Mouse (Mus musculus) gastrocnemius, adult 18-20 months (tissue): Measurements from ENCODE around the gene Gm12185. TPM values are rescaled to one million over a fixed set of nuclear protein-coding genes. Genes with fewer than 3 reads are reported as not detected.
"Not testable (repeated sequence)": the region's sequence is repeated elsewhere in the genome, so short reads cannot be mapped to it uniquely, and the experiment has no call there.

Source experiments
- DNase-seq: peaks from one replicate; pipeline ENCODE4 v3.0.0; 2021; ENCODE audit warnings: low spot score
- total RNA-seq, 2 experiments: library from RNA; stranded (reverse); gene quantifications; 2 replicates each; pipeline ENCODE4 v1.2.3; 2021

Gm12185 gene
- total RNA-seq, 2 experiments from 2014 or later = 0.55 to 1.1 TPM

DNA sequence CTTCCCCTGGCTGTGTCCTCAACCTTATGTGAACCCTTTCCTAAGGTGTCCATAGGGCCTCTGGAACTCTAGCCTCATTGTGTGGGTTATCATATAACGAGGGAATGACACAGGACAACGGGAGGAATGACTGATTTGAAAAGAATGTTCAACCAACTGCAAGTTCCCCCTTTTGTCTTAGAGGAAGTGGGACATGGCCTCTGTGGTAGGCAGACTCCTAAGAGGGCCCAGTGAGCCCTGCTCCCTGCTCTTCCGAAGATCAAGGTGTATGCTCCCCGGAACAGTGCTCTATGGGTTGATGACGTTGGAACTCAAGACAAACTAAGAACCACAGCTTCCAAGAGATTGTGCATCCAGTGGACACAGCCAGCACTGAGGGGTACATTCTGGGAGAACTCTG, 68.2 kb downstream of the Gm12185 start:
- not testable (repeated sequence) for DNase-seq

DNA sequence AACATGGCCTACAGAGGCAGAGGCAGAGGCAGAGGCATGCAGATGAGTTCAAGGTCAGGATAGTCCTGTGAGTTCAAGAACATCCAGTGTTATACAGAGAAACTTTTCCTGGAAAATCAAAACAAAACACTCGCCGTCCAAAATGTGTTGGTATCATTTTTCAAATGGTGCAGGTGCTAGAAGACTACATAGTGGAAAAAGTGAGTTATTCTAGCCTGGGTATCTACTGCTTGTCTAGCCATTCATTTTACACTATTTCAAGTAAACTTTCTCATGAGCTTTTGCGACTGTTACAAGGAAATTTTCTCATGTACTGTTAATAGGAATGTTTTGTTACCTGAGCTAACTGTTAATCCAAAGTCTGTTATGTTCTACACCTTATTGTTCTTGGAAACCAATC, 73.6 kb downstream of the Gm12185 start:
- no peak for DNase-seq

DNA sequence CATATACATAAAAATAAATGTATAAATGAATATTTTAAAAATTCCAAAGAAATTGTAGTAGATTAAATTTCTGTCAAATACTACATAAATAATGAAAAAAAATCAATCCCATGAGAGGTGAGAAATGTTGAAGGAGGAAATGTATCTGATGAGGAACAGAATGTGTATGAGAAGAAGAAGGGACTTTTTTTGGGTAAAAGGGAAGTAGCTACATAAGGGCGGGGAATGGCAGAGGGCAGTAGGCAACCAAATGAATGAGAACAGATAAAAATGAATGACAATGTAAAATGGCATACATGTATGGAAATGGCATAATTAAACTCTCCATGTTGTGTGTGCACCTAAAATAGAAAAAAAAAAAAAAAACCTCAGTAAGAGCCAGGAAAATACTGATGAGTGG, 78.4 kb downstream of the Gm12185 start:
- no peak for DNase-seq

DNA sequence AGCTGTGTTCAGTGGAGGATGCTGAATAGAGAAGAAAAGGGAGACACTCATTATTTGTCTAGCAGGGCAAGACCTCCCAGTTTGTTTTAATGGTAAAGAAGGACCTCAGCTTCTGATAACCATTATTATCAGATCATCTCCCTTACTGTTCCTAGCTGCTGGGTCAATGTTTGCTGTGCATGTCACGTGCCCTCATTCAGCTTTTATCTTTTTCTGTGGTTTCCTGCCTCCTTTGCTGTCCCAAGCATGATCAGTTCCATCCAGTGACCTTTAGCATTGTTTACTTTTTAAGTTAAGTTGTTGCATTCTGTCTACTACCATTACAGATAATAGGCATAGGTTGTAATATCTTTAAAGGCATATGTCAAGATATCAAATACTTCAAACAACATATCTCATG, 83.6 kb downstream of the Gm12185 start:
- DNase-seq = no peak

DNA sequence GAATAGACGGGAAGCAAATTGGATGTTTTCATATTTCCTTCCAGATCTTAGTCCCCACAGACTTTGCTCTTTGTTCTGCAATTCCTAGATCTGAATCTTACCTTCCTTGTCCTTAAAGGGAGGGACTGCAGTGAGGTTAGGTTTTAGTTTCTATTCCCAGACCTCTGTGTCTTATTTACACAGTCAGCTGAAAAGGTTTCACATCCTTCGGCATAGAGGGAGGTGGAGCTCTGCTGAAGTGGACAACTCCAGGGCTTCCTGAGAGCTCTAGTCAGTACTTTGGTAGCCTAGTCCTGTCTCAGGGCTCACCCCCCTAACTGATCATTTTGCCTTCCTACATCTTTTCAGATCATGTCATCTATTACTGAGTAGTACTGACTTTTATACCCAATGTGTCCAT, 90.0 kb downstream of the Gm12185 start, which contains the start of gene Gm5431:
Gm5431 (minus strand) TSS at position 194 of the 400 bp plus-strand sequence.
- DNase-seq = no peak

DNA sequence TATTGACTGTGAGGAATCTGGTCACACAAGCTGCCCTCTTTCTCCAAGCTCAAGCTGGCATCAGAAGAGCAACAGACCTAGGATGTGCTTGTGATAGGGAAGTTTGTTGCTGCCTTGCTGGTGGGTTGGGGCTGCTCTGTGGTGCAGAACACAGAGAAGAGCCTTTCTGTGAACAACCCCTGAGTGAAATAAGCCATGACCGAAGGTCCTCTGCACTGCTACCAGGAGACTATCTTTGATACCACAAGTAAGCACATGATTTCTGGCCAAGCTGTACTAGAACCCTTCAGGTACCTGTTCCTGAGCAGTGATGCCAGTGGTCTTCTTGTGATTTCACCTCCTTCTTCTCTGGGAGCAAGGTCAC, 90.5 kb downstream of the Gm12185 start:
- not testable (repeated sequence) for DNase-seq

DNA sequence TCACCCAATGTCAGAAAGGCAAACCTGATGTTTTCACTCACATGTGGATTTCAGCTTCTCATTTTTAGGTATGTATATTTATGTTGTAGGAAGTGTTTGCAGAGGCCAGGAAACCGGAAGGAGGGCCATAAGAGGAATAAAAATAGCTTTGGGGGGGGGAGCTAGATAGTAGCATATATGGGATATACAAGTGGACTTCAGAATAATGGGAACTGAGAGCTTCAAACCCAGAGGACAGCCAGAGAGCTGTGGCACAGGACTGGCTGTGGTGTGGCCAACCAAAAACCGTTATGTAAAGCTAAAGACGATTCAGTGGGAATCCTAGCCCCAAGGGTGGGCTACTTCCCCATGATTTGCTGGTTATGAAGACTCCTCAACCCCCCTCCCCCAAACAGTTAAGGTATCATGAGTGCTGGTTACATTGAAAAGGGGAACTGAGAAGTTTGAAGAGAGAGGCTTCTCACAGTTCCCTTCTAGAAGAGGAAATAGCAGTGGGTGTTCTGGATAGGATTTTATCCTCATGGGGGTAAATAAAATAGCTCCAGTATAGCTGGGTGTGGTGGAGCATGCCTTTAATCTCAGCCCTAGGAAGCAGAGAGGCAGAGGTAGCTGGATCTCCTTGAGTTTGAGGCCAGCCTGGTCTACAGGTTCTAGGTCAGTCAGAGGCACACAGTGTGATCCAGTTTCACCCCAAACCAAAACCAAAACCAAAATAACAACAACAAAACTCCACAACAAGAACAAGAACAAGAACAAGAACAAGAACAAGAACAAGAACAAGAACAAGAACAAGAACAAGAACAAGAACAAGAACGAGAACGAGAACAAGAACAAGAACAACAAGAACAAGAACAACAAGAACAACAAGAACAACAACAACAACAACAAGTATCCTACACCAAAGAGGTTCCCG, 91.1 kb downstream of the Gm12185 start:
- not testable (repeated sequence) for DNase-seq

DNA sequence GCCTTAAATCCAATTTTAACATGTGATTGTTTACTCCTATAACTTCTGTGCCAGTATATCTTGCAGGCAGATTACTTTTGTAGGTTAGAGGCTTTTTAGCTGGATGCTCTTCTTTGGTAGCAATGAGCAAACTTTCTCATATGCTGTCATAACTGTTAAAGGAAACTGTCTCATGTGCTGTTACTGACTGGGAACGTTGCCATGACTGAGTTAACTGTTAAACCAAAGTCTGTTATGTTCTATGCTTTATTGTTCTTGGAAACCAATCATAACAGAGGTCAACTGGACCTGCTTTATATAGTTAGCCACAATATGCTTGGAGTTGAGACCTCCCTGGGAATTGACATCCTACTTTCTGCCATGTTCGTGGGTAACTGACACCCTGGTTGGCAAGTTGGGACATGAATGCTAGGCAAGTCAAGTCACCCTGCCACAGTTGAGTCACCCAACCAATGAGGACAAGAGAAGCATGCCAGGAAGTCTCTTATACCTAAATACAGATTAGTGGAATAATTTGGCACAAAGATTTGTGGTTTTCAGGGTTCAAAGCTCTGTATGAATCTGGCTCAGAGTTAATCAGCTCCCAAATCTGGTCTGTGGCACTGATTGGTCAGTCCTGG, 93.1 kb downstream of the Gm12185 start:
- no peak for DNase-seq

DNA sequence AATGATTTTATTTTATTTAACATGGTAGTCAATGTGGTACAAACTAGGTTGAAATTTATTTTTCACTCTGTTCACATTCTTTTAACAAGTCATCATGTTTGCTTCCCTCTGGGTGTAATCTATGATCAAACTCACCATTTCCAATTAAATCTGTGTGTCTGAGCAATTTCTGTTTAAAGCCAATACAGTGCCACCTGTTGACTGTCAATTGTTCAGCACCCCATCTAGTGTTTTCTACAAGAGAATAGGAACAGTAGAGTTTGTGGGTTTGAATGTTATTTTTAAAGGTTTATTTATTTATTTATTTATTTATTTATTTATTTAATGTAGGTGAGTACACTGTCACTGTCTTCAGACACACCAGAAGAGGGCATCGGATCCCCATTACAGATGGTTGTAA, 115.3 kb downstream of the Gm12185 start:
- no peak for DNase-seq

DNA sequence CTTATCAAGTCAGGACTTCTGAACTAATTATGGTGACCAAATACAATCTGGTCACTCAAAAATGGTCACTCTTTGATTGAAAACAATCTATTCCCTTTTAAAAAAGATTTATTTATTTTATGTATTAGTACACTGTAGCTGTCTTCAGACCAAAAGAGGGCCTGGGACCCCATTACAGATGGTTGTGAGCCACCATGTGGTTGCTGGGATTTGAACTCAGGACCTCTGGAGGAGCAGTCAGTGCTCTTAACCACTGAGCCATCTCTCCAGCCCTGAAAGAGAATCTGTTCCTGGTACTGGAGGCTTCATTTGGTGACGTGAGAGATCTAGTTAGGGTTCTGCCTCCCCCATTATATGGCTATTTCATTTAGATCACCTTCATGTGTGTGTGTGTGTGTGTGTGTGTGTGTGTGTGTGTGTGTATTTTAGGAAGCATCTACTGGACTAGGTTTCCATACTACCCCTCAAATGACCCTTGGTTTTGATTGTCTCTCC, 116.6 kb downstream of the Gm12185 start:
- not testable (repeated sequence) for DNase-seq

DNA sequence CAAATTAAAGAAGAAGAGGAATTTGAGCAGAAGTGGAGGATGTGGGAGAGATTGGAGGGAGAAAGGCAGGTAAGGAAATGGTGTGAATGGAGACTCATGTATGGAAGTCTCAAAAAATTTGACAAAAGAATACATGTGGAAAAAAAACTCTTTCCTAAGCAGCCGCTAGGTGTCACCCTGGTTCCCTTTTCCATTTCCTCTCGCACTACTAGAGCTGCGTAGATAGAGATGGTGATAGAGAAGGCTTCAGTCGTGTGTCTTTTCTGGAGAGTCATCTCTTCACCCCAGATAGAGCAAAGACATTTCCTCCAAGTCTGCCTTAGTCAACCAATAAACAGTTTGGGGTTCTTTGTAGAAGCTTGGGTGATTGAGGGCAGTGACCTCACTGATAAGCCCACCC, 117.6 kb downstream of the Gm12185 start:
- peak; percentile 51 for DNase-seq

DNA sequence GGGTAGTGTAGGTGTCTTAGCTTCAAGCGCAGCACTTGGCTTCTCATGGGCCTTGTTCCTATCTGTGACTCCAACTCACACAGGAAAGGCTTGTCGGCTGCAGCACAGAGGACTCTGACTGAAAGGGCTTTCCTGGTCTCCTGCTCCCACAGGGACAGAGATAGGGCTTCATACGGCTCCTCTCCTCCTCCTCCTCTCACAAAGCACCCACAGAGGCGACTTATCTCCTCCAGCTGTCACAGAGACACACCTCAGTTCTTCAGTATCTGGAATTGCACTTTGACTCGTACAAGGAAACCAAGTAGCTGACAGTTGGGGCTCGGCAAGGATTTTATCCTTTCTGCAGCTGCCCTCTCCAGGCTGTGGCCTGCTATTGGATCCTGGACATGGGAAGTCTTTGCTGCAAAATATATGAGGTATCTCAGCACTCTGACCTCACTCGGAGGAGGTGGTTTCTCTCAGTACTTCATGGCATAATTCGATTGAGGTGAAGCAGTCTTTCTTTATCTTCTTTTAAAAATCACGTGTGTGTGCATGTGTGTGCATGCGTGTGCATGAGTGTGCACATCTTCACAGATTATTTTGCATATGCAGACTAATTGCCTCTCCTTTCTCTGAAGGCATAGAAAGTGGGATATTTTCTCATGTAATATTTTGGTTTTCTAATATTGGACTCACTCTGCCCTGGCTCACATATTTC, 118.3 kb downstream of the Gm12185 start:
- no peak for DNase-seq

DNA sequence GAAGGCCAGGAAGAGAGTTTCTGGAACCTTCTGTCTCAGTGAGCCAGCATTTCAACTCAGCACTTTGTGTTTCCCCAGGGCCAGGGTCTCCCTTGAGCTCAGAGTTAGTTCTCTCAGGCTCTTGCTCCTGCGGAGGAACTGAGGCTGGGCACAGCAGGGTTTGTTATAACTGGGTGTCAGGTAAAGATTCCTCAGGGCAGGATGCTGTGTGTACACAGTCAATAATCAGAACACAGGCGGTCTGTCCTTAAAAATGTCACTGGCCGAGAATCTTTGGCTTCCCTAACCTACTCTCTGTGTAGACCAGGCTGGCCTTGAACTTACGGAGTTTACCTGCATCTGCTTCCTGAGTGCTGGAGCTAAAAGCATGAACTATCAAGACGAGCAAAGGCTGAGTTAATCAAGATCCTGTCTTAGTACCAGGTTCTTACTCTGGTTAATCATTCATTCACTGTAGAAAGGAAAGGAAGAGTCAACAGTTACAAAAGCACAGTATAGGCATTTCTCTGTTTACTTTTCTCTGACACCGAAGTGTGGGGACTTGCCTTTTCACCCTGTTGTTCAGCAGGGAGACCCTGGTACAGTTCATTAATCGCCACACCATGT, 119.2 kb downstream of the Gm12185 start:
- no peak for DNase-seq

DNA sequence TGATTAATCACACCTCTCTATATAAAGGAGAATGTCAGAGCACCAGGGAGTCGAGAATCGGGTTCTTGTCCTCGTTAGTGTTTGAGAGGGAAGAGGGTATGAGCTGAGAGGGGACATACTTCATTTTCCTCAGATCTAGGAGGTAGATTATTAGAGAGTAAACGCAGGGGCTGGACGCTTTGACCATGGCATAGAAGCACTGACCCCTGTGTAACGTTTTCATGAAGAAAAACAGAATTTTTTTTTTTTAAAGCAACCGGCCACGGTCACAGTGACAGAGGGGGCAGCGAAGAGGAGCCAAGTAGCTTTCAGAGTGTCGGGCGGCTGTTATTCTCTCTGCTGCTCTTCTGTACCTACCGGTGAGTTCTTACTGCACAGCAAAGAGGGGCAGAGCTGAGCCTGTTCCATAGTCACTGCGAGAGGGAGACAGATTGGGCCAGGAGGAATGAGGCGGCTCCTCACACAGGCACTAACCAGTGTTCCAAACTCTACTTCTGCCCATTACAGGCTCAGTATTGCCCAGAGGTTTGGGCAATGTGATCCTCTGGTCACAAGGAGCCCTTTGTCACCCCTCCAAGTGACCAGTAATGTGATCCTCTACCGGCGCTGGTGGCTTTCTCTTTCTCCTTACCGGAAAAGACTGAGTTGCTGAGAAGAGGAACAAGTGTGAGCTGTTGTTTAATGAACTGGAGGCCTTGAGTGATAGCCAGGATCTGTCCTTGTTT, 120.0 kb downstream of the Gm12185 start:
- peak; percentile 78 for DNase-seq

DNA sequence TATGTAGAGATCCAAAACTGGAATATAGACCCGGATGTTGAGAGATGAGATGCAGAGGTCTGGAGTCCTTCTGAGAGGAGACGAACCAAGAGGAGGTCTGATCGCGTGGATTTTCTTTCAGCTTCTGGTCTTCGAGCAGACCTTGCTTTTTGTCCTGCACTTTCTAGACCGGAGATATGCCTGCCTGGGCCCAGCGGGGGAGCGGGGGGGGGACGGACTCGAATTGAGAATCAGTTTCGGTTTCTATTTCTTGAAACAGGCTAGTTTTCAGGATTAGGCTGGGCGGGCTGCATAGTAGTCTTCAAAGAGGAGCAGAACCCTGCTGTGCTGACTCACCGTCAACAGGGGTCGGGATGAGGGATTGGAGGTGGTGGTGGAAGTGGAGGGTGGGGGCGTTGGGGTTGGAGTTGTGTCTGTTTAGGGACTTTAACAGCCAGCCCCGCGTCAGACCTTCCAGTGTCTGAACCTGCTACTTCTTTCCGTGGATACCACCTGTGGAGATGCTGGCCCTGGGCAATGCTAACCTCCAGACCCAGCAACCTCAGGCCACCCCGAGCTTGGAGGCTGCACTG, 120.7 kb downstream of the Gm12185 start, which contains the start of gene Irgm1:
Irgm1 (minus strand) TSS at position 483 of the 572 bp plus-strand sequence.
- DNase-seq = peak; percentile 70

DNA sequence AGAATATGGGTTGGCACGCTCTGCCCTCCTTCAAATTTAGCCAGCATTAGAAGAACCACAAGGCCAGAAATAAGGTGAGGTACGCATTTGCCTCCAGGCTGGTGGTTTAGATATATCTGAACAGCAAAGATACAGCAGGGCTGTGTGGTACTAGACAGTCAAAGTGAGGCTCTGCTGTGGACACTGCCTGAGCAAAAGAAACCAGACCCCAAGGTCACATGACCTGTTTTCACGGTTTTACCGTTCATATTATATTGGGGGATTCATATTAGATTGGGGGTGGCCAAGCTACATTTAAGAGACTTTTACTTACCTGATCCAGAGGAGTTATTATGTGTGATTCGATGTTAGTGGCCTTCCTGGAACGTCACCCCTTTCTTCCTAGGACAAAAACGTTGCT, 121.2 kb downstream of the Gm12185 start:
- DNase-seq = no peak

DNA sequence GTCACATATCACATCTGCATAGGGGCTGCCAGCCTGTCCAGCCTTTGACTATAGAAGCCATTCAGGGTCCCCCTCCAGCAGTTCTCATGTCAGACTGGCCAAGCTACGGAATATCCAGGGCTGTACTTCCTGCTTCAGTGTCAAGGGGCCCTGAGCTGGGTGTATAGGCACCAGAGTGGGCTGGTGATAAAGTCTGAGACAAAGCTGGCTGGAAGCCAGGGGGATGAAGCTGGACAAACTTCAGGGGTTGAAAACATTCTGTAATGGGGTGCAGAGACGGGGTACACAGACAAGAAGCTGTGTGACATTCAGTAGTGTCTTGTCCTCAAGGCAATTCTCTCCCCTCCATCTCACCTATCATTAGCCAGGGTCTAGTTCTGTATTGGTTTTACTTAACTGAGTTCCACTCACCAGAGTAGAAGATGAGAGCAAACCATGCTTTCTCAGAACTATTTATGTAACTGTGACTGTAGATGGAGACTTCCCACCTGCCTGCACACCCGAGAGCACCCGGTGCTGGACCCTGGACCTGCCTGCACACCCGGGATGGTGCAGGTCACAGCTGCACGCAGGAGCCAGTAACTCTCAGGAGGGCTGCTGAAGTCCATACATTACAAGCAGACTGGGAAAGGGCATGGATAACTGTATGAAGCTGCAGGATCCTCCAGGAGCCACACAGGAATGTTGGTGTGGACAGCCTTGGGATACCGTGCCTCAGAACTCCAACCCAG, 122.5 kb downstream of the Gm12185 start:
- no peak for DNase-seq

DNA sequence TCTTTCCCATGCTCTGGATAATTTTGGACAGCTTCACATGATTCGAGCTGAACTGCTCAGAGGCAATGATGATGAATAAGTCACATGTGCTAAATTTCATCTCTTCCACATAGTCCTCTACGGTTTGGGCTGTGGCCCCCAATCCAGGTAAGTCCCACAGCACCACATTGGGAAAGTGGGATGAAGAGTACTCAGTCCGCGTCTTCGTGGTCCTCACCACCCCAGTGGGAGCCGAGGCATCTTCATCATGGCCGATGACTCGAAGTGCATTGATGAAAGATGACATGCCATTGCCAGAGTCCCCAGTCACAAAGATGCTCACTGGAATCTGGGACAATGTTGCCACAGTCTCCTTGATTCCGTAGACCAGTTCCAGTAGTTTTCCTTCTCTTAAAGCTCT, 125.5 kb downstream of the Gm12185 start:
- DNase-seq = no peak

DNA sequence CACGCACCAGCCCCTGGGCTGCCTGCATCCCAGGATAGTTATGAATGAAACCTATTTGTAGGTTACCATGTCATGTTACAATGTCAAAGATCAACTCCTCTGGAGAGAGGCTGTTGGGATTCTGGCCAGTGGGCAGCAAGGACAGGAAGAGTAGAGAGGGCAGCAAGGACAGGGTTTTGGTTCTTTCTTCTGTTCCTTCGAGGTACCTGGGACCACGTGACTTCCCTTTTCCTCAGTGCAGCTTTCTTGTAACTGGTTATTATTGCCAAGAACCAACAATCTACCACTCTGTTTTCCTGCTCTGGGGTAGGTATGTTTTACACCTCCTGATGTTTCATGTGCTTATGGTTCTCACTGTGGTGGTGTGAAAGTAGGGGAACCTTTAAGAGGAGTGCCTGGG, 128.2 kb downstream of the Gm12185 start:
- no peak for DNase-seq

DNA sequence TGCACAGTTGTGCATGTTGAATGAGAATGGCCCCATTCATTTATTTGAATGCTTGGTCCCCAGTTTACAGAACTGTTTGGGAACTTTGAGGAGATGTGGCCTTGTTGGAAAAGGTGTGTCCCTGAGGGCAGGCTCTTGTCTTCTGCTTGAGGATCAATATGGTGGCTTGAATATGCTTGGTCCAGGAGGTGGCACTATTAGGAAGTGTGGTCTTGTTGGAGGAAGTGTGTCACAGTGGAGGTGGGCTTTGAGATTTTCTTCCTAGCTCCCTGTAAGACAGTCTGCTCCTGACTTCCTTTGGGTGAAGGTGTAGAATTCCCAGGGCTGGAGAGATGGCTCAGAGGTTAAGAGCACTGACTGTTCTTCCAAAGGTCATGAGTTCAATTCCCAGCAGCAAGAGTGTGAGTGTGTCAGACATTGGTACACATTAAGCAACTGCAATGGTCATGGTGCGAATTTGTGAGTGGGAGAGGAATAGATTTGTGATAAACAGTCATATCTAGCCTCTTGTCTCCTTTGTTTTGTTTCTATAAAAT, 129.2 kb downstream of the Gm12185 start:
- DNase-seq = no peak
